Mouse (Mus musculus): ENCODE results near the gene Nfkb2.

DNA sequence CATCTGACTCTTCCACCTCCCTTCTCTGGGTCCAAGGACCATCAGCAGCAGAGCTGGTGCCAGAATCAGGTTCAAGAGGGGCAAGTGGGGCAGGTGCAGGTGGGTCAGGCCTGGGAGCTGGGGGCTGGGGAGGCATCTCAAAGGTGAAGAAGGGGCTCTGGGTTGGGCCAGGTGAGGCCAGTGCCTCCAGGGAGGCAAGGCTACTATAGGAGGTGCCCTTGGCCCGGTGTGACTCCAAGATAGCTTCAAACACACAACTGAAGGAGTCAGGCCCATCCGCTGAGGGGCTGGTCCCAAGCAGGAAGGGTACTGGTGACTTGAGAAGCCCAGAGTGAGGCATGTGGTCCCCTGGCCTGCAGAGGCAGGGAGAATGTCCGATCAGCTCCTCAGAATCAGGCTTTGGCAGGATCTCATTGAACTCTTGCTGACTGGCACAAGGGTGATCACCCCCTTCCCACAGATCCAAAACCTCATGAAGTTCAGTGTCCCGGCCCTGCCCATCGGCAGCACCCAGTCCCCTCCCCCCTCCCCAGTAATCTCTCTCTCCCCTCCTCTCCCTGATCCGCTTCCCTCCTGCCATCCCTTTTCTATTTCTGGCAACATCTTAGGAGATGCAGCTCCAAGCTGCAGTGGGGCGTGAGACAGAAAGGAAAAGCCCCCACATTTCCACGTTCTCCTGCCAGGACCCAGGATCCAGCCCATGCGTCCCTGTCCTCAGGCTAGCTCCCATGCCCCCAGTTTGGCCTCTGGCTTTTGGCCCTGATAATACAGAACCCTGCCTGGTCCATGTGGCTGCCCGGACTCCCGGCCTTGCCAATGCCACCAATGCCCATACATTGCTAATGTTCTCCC, 18.2 kb downstream of the Nfkb2 start:
- TF ChIP-seq CTCF (IDR thresholded peaks at IDR 0.05; ENCODE audit: extremely low read depth, insufficient read length, insufficient replicate concordance, low read depth, low read length) (no peak), POLR2A (IDR thresholded peaks at IDR 0.05; ENCODE audit: low read depth, low read length) (no peak)
